ENCODE assay signal across 16 mouse cellular contexts in the genomic region with DNA sequence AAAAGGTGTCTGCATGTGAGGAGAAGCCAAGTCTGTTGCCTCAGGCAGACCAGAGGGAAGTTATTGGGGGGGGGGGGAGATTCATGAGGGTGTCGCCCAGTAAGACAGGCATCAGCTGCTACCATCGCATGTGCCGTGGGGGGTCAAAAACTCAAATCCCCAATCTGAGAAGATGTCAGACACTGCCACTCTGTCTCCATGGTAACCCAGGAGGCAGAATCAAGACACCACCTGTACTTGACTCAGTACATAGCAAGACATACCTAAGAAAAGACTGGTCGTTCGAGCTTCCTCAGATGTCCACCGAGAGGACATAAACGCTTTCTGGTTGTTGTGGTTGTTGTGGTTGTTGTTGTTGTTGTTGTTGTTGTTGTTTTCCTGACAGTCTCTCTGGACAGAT.
"Had no signal": no experiment of that assay in that cellular context is flagged by ENCODE, and none has a peak within 500 bp of the region (broad histone marks: within the 10 kb centered on the region; RNA-seq: fewer than 3 reads in every experiment).

No protein-coding gene starts in this region.

- DNase-seq: kidney, adult 9 months; kidney, postnatal 36 days; layer of hippocampus, adult 9-11 months; layer of hippocampus, postnatal 36 days; liver; liver, embryonic 13.5 days; liver, postnatal 0 days; lung, postnatal 14 days; thymus, postnatal 4 days had no signal

- H3K4me3 ChIP-seq: limb, embryonic 12.5 days; liver, embryonic 13.5 days; lung, embryonic 15.5 days; megakaryocyte, embryonic 14.5 days; myocyte had no signal

- H3K4me1 ChIP-seq: limb, embryonic 12.5 days; liver, embryonic 13.5 days; lung, embryonic 15.5 days; megakaryocyte, embryonic 14.5 days had no signal

- H3K36me3 ChIP-seq: limb, embryonic 12.5 days; liver, embryonic 13.5 days; lung, embryonic 15.5 days had no signal

- ATAC-seq: liver, postnatal 0 days had no signal

- H3K27me3 ChIP-seq: limb, embryonic 12.5 days; liver, embryonic 13.5 days; lung, embryonic 15.5 days; megakaryocyte, embryonic 14.5 days had no signal

- H3K9ac ChIP-seq: limb, embryonic 12.5 days; liver, embryonic 13.5 days; liver, postnatal 0 days; lung, embryonic 15.5 days had no signal

- H3K9me3 ChIP-seq: limb, embryonic 12.5 days; liver, embryonic 13.5 days; lung, embryonic 15.5 days had no signal

- H3K4me2 ChIP-seq: limb, embryonic 12.5 days; liver, embryonic 13.5 days; lung, embryonic 15.5 days had no signal

- H3K27ac ChIP-seq: kidney, postnatal 0 days; limb, embryonic 12.5 days; liver, embryonic 13.5 days; lung, embryonic 15.5 days; macrophage; stomach, postnatal 0 days had no signal
